Mouse (Mus musculus): ENCODE measurements around the gene Mtfr1l. TPM values are rescaled to one million over a fixed set of nuclear protein-coding genes. Genes with fewer than 3 reads are reported as not detected.

Gene Mtfr1l
- polyA plus RNA-seq, 1 experiment from 2014 or later = 151 TPM

GRCm38 (mm10) chr4:134515614-134516013 is 19.6 kb downstream of the Mtfr1l start:
- H3K4me3 ChIP-seq = no peak overlapping the region
- 47% methylated on average over 7 of the region's 7 CpGs for WGBS
- H3K27ac ChIP-seq (ENCODE audit: poor library complexity, severe bottlenecking) = peak overlapping the region; percentile 99
- peaks cover 55% of the 10 kb centered on the region for H3K4me1 ChIP-seq (replicated peaks)
- 0 out of 2 replicates have a peak overlapping the region, but pooled peaks have one; percentile 0 for H3K9ac ChIP-seq
- peaks cover 3% of the 10 kb centered on the region for H3K36me3 ChIP-seq
- no peak overlapping the region for H3K4me2 ChIP-seq
- no peaks in the 10 kb centered on the region for H3K9me3 ChIP-seq (replicated peaks)
- H3K27me3 ChIP-seq (replicated peaks) = no peaks in the 10 kb centered on the region
- no peak for ATAC-seq (ENCODE audit: insufficient number of reproducible peaks, low FRiP score)

- Histone ChIP-seq H3K36me3 (no peaks in the 10 kb centered on the region), H3K4me3 (no peak overlapping the region), H3K27ac (ENCODE audit: poor library complexity, severe bottlenecking) (no peak overlapping the region), H3K4me2 (0 out of 2 replicates have a peak overlapping the region, but pooled peaks have one; percentile 63), H3K27me3 (replicated peaks) (no peaks in the 10 kb centered on the region), H3K9ac (no peak overlapping the region), H3K4me1 (replicated peaks) (peaks cover 55% of the 10 kb centered on the region), H3K9me3 (replicated peaks) (no peaks in the 10 kb centered on the region)
- ATAC-seq (ENCODE audit: insufficient number of reproducible peaks, low FRiP score) = no peak
- 73% methylated on average over 11 of the region's 11 CpGs for WGBS
Measured at GRCm38 (mm10) chr4:134514309-134514930, 20.8 kb downstream of the Mtfr1l start.

- peak overlapping the region; percentile 29 for H3K4me3 ChIP-seq
- WGBS = 14% methylated on average over 15 of the region's 15 CpGs
- no peaks in the 10 kb centered on the region for H3K27me3 ChIP-seq (replicated peaks)
- peaks cover 46% of the 10 kb centered on the region for H3K4me1 ChIP-seq (replicated peaks)
- H3K36me3 ChIP-seq = 0 out of 2 replicates have a peak, but pooled peaks cover 6% of the 10 kb centered on the region
- H3K9me3 ChIP-seq (replicated peaks) = no peaks in the 10 kb centered on the region
- peak; percentile 52; the same call in 1 of the 2 replicates for ATAC-seq (ENCODE audit: insufficient number of reproducible peaks, low FRiP score)
- H3K9ac ChIP-seq = peak overlapping the region; percentile 55
- peak overlapping the region; percentile 29; the same call in 1 of the 2 replicates for H3K27ac ChIP-seq (ENCODE audit: poor library complexity, severe bottlenecking)
- H3K4me2 ChIP-seq = peak overlapping the region; percentile 63
Measured at GRCm38 (mm10) chr4:134512798-134513197, 22.4 kb downstream of the Mtfr1l start.

- H3K36me3 ChIP-seq = peaks cover 16% of the 10 kb centered on the region
- H3K27ac ChIP-seq (ENCODE audit: poor library complexity, severe bottlenecking) = no peak overlapping the region
- 66% methylated on average over 6 of the region's 6 CpGs for WGBS
- no peak overlapping the region for H3K9ac ChIP-seq
- peaks cover 35% of the 10 kb centered on the region for H3K4me1 ChIP-seq (replicated peaks)
- ATAC-seq (ENCODE audit: insufficient number of reproducible peaks, low FRiP score) = no peak
- H3K4me3 ChIP-seq = peak overlapping the region; percentile 80
- no peaks in the 10 kb centered on the region for H3K27me3 ChIP-seq (replicated peaks)
- peak overlapping the region; percentile 52 for H3K4me2 ChIP-seq
- no peaks in the 10 kb centered on the region for H3K9me3 ChIP-seq (replicated peaks)
Measured at GRCm38 (mm10) chr4:134511730-134512129, 23.5 kb downstream of the Mtfr1l start.

- H3K9ac ChIP-seq = peak within 1 kb of the TSS; percentile 84
- peak within 1 kb of the TSS; percentile 71; the same call in 1 of the 2 replicates for H3K27ac ChIP-seq (ENCODE audit: poor library complexity, severe bottlenecking)
- peaks cover 27% of the 10 kb centered on the region for H3K4me1 ChIP-seq (replicated peaks)
- peak within 1 kb of the TSS; percentile 80 for H3K4me3 ChIP-seq
- WGBS = under 1% methylated on average over 42 of the region's 42 CpGs
- peak within 1 kb of the TSS; percentile 97 for H3K4me2 ChIP-seq
- H3K36me3 ChIP-seq = peaks cover 17% of the 10 kb centered on the region
- no peaks in the 10 kb centered on the region for H3K9me3 ChIP-seq (replicated peaks)
- no peaks in the 10 kb centered on the region for H3K27me3 ChIP-seq (replicated peaks)
- peak; percentile 92 for ATAC-seq (ENCODE audit: insufficient number of reproducible peaks, low FRiP score)
Measured at GRCm38 (mm10) chr4:134510845-134511411, 24.3 kb downstream of the Mtfr1l start, which contains the start of gene Aunip. Aunip (plus strand) TSS chr4:134510999.

- Histone ChIP-seq H3K9me3 (replicated peaks) (no peaks in the 10 kb centered on the region), H3K9ac (no peak overlapping the region), H3K4me3 (no peak overlapping the region), H3K4me2 (peak overlapping the region; percentile 97; the same call in 1 of the 2 replicates), H3K36me3 (peaks cover 17% of the 10 kb centered on the region), H3K27me3 (replicated peaks) (no peaks in the 10 kb centered on the region), H3K27ac (ENCODE audit: poor library complexity, severe bottlenecking) (no peak overlapping the region), H3K4me1 (replicated peaks) (peaks cover 22% of the 10 kb centered on the region)
- WGBS = 72% methylated on average over 4 of the region's 4 CpGs
- ATAC-seq (ENCODE audit: insufficient number of reproducible peaks, low FRiP score) = no peak
Measured at GRCm38 (mm10) chr4:134510396-134510795, 24.8 kb downstream of the Mtfr1l start.

- Histone ChIP-seq H3K4me3 (no peak overlapping the region), H3K36me3 (peaks cover 17% of the 10 kb centered on the region), H3K27ac (ENCODE audit: poor library complexity, severe bottlenecking) (no peak overlapping the region), H3K4me1 (replicated peaks) (no peaks in the 10 kb centered on the region; the same call in 1 of the 2 replicates), H3K27me3 (replicated peaks) (no peaks in the 10 kb centered on the region), H3K4me2 (no peak overlapping the region), H3K9me3 (replicated peaks) (no peaks in the 10 kb centered on the region), H3K9ac (no peak overlapping the region)
- ATAC-seq (ENCODE audit: insufficient number of reproducible peaks, low FRiP score) = no peak
- 78% methylated on average over 19 of the region's 19 CpGs for WGBS
Measured at GRCm38 (mm10) chr4:134506713-134507112, 28.5 kb downstream of the Mtfr1l start.

GRCm38 (mm10) chr4:134505966-134506594 is 29.1 kb downstream of the Mtfr1l start:
- H3K4me1 ChIP-seq (replicated peaks) = no peaks in the 10 kb centered on the region; the same call in 1 of the 2 replicates
- H3K4me3 ChIP-seq = no peak overlapping the region
- no peak overlapping the region for H3K4me2 ChIP-seq
- H3K36me3 ChIP-seq = peaks cover 17% of the 10 kb centered on the region
- H3K9ac ChIP-seq = no peak overlapping the region
- no peaks in the 10 kb centered on the region for H3K27me3 ChIP-seq (replicated peaks)
- H3K9me3 ChIP-seq (replicated peaks) = no peaks in the 10 kb centered on the region
- H3K27ac ChIP-seq (ENCODE audit: poor library complexity, severe bottlenecking) = no peak overlapping the region
- ATAC-seq (ENCODE audit: insufficient number of reproducible peaks, low FRiP score) = peak; percentile 63
- 67% methylated on average over 3 of the region's 4 CpGs for WGBS

GRCm38 (mm10) chr4:134505303-134505789 is 29.8 kb downstream of the Mtfr1l start:
- H3K9ac ChIP-seq = no peak overlapping the region
- no peak overlapping the region for H3K4me2 ChIP-seq
- H3K9me3 ChIP-seq (replicated peaks) = no peaks in the 10 kb centered on the region
- no peak overlapping the region for H3K4me3 ChIP-seq
- 76% methylated on average over 4 of the region's 4 CpGs for WGBS
- no peaks in the 10 kb centered on the region for H3K27me3 ChIP-seq (replicated peaks)
- ATAC-seq (ENCODE audit: insufficient number of reproducible peaks, low FRiP score) = no peak
- H3K36me3 ChIP-seq = peaks cover 17% of the 10 kb centered on the region
- H3K27ac ChIP-seq (ENCODE audit: poor library complexity, severe bottlenecking) = no peak overlapping the region
- H3K4me1 ChIP-seq (replicated peaks) = no peaks in the 10 kb centered on the region; the same call in 1 of the 2 replicates

- ATAC-seq (ENCODE audit: insufficient number of reproducible peaks, low FRiP score) = no peak
- H3K27me3 ChIP-seq (replicated peaks) = no peaks in the 10 kb centered on the region
- peaks cover 2% of the 10 kb centered on the region for H3K4me1 ChIP-seq (replicated peaks)
Measured at GRCm38 (mm10) chr4:134503686-134504357, 31.4 kb downstream of the Mtfr1l start.

More at GRCm38 (mm10) chr4:134503686-134504357, 31.4 kb downstream of the Mtfr1l start:
- WGBS = 71% methylated on average over 4 of the region's 4 CpGs
- H3K4me2 ChIP-seq = no peak overlapping the region
- peaks cover 17% of the 10 kb centered on the region for H3K36me3 ChIP-seq
- H3K9me3 ChIP-seq (replicated peaks) = no peaks in the 10 kb centered on the region
- no peak overlapping the region for H3K4me3 ChIP-seq
- H3K27ac ChIP-seq (ENCODE audit: poor library complexity, severe bottlenecking) = no peak overlapping the region
- no peak overlapping the region for H3K9ac ChIP-seq
